Mouse (Mus musculus): Measurements from ENCODE around the gene Ube2e1. TPM values are rescaled to one million over a fixed set of nuclear protein-coding genes. Genes with fewer than 3 reads are reported as not detected.

Ube2e1 gene
- polyA plus RNA-seq, 1 experiment from 2014 or later, result 104 TPM

- Histone ChIP-seq H3K36me3 (ENCODE audit: control insufficient read depth, insufficient read depth, low read length) (no peaks in the 10 kb centered on the region), H3K4me1 (replicated peaks; ENCODE audit: control insufficient read depth, insufficient read depth) (no peaks in the 10 kb centered on the region), H3K27ac (replicated peaks) (no peak overlapping the region), H3K4me2 (replicated peaks; ENCODE audit: low read depth) (no peak overlapping the region), H3K9ac (ENCODE audit: low read length) (no peak overlapping the region), H3K4me3 (ENCODE audit: low read depth, low read length) (no peak overlapping the region), H3K27me3 (ENCODE audit: control insufficient read depth, insufficient read depth, low read length) (no peaks in the 10 kb centered on the region), H3K9me3 (ENCODE audit: control insufficient read depth, low read length) (no peaks in the 10 kb centered on the region)
- ATAC-seq (ENCODE audit: low FRiP score, low TSS enrichment) (no peak), DNase-seq (ENCODE audit: low spot score) (no peak)
- 81% methylated on average over 3 of the region's 3 CpGs for WGBS
- TF ChIP-seq EP300 (optimal IDR thresholded peaks at IDR 0.05) (no peak), CTCF (IDR thresholded peaks at IDR 0.05; ENCODE audit: low read depth) (no peak)
Observed at GRCm38 (mm10) chr14:18341088-18341487, 9.4 kb upstream of the Ube2e1 start.

DNA sequence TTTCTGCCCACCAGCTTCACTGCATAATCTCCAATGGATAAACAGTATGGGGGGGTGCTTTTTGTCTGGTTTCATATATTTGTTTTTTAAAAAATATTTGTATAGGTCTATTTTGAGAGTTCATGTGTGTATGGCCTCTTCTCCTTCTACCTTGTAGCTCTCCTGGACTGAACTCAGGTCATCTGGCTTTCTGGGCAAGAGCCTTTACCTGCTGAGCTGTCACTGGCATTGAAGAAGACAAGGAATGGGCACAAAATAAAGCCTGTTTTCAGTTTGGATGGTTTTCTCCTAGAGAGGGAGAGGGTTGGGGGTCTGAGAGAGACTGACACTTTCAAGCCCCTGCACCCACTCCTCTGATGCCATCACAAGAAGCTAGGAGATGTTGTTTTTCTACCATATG lies 4.4 kb upstream of the Ube2e1 start:
- TF ChIP-seq EP300 (optimal IDR thresholded peaks at IDR 0.05), result no peak
- no peak overlapping the region for H3K27ac ChIP-seq (replicated peaks)
- no peak for ATAC-seq (ENCODE audit: low FRiP score, low TSS enrichment)

DNA sequence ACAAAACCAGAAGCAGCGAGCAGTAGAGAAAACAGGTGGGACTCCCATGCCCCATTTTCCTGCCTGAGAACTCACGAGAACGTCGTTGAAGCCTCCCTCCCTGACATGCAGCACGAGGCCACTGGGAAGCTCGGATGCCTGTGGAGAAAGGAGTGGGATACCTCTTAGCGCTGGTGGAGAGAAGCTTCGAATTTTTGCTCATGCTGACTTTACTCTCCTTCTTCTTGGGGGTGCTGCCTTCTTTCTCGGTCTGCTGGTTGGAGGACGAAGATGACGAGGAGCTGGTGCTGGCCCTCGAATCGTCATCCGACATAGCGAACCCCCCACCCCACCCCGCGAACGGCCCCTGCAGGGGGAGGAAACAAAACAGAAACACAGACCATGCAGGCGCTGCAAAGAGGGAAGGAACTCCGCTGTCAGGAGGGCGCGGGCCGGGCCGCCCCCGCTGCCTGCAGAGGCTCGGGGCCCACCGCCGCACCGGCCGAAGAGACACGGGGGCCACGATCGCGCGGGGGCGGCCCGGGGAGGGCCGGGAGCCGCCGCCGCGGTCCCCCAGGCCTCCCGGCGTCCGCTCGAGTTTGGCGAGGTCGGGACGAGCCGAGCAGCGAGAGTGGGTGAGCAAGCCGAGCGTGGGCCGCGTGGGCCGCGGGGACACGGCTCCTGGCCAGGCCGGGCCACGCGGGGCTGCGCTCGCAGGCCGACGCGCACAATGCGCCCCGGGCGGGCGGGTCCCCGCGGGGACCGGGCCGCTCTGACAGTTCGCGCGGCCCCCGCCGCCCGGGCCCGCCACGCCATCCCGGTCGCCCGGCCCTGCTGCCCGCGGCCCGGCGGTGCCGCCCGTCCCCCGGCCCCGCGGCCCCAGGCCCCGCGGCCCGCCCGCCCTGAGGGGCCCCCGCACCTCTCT lies 618 bp downstream of the Ube2e1 start:
- H3K9ac ChIP-seq (ENCODE audit: low read length), result peak overlapping the region; percentile 97
- peak overlapping the region; percentile 83 for H3K4me3 ChIP-seq (ENCODE audit: low read depth, low read length)
- DNase-seq (ENCODE audit: low spot score) (peak; percentile 51), ATAC-seq (ENCODE audit: low FRiP score, low TSS enrichment) (peak; percentile 72)
- peak overlapping the region; percentile 89 for H3K4me2 ChIP-seq (replicated peaks; ENCODE audit: low read depth)
- WGBS, result 1% methylated on average over 48 of the region's 99 CpGs
- no peaks in the 10 kb centered on the region for H3K9me3 ChIP-seq (ENCODE audit: control insufficient read depth, low read length)
- 0 out of 2 replicates have a peak, but pooled peaks cover 3% of the 10 kb centered on the region for H3K4me1 ChIP-seq (replicated peaks; ENCODE audit: control insufficient read depth, insufficient read depth)
- H3K27me3 ChIP-seq (ENCODE audit: control insufficient read depth, insufficient read depth, low read length), result no peaks in the 10 kb centered on the region
- no peak for TF ChIP-seq CTCF (IDR thresholded peaks at IDR 0.05; ENCODE audit: low read depth)
- no peak for TF ChIP-seq EP300 (optimal IDR thresholded peaks at IDR 0.05)
- H3K36me3 ChIP-seq (ENCODE audit: control insufficient read depth, insufficient read depth, low read length), result no peaks in the 10 kb centered on the region; the same call in 1 of the 2 replicates
- H3K27ac ChIP-seq (replicated peaks), result peak overlapping the region; percentile 90

More for the DNA sequence above, 4.4 kb upstream of the Ube2e1 start:
- DNase-seq (ENCODE audit: low spot score), result no peak
- Histone ChIP-seq H3K4me1 (replicated peaks; ENCODE audit: control insufficient read depth, insufficient read depth) (no peaks in the 10 kb centered on the region), H3K4me3 (ENCODE audit: low read depth, low read length) (no peak overlapping the region), H3K4me2 (replicated peaks; ENCODE audit: low read depth) (no peak overlapping the region), H3K9me3 (ENCODE audit: control insufficient read depth, low read length) (no peaks in the 10 kb centered on the region), H3K9ac (ENCODE audit: low read length) (no peak overlapping the region), H3K36me3 (ENCODE audit: control insufficient read depth, insufficient read depth, low read length) (no peaks in the 10 kb centered on the region), H3K27me3 (ENCODE audit: control insufficient read depth, insufficient read depth, low read length) (no peaks in the 10 kb centered on the region)

DNA sequence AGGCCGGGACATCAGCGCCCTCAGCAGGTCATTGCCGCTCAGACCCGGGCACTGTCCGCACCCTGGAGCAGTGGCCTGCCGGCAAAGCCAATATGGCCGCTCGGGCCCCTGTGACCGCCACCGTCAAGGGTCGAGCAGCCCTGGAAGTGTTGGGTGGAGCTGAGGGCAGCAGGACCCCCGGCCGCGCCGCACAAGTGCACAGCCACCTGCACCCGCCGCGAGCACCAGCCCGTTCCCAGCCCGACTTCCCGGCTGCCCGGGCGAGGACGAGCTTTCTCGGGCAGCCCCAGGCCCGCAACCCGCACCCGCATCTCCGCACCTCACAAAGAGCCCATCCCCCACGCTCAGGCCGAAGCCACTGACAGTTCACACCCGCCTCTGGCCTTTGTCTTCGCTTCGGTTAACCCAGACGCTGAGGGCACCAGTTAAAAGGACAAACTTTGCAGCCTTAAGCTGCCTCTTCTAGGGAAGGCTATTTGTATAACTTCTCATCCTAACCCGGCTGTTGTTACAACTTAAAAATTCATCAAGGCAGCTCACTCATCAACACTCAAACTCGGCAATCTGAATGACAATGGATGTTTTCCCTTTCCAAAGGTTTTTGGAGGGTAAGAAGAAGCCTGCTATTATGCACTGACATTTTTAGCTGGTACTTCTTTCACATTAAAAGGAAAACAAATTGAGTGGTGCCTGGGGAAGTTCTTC lies 4.5 kb downstream of the Ube2e1 start:
- no peaks in the 10 kb centered on the region; the same call in 1 of the 2 replicates for H3K36me3 ChIP-seq (ENCODE audit: control insufficient read depth, insufficient read depth, low read length)
- no peaks in the 10 kb centered on the region for H3K9me3 ChIP-seq (ENCODE audit: control insufficient read depth, low read length)
- ATAC-seq (ENCODE audit: low FRiP score, low TSS enrichment) (peak; percentile 36; the same call in 1 of the 2 replicates), DNase-seq (ENCODE audit: low spot score) (peak; percentile 35)
- peak overlapping the region; percentile 42 for H3K4me3 ChIP-seq (ENCODE audit: low read depth, low read length)
- WGBS, result 7% methylated on average over 37 of the region's 37 CpGs
- H3K4me2 ChIP-seq (replicated peaks; ENCODE audit: low read depth), result peak overlapping the region; percentile 83
- TF ChIP-seq EP300 (optimal IDR thresholded peaks at IDR 0.05), result no peak
- TF ChIP-seq CTCF (IDR thresholded peaks at IDR 0.05; ENCODE audit: low read depth), result peak; percentile 41
- no peak overlapping the region for H3K27ac ChIP-seq (replicated peaks)
- H3K4me1 ChIP-seq (replicated peaks; ENCODE audit: control insufficient read depth, insufficient read depth), result 0 out of 2 replicates have a peak, but pooled peaks cover 3% of the 10 kb centered on the region
- no peaks in the 10 kb centered on the region for H3K27me3 ChIP-seq (ENCODE audit: control insufficient read depth, insufficient read depth, low read length)
- H3K9ac ChIP-seq (ENCODE audit: low read length), result peak overlapping the region; percentile 61

- no peak overlapping the region for H3K4me3 ChIP-seq (ENCODE audit: low read depth, low read length)
- no peak overlapping the region for H3K9ac ChIP-seq (ENCODE audit: low read length)
- DNase-seq (ENCODE audit: low spot score) (no peak), ATAC-seq (ENCODE audit: low FRiP score, low TSS enrichment) (no peak)
- no peak overlapping the region for H3K27ac ChIP-seq (replicated peaks)
- H3K27me3 ChIP-seq (ENCODE audit: control insufficient read depth, insufficient read depth, low read length), result no peaks in the 10 kb centered on the region
- H3K36me3 ChIP-seq (ENCODE audit: control insufficient read depth, insufficient read depth, low read length), result no peaks in the 10 kb centered on the region; the same call in 1 of the 2 replicates
- TF ChIP-seq CTCF (IDR thresholded peaks at IDR 0.05; ENCODE audit: low read depth), result no peak
- no peak for TF ChIP-seq EP300 (optimal IDR thresholded peaks at IDR 0.05)
- no peaks in the 10 kb centered on the region for H3K9me3 ChIP-seq (ENCODE audit: control insufficient read depth, low read length)
- H3K4me2 ChIP-seq (replicated peaks; ENCODE audit: low read depth), result no peak overlapping the region
- WGBS, result 68% methylated on average over 11 of the region's 11 CpGs
- H3K4me1 ChIP-seq (replicated peaks; ENCODE audit: control insufficient read depth, insufficient read depth), result no peaks in the 10 kb centered on the region
Observed at GRCm38 (mm10) chr14:18317457-18318411, 13.9 kb downstream of the Ube2e1 start.

All from stomach, postnatal 0 days (tissue).